Mouse (Mus musculus): Measurements from ENCODE around the gene Arntl.

- TF ChIP-seq CTCF (conservative IDR thresholded peaks at IDR 0.05; ENCODE audit: insufficient read depth, insufficient read length, low read depth, low read length) = no peak
- TF ChIP-seq POLR2A (IDR thresholded peaks at IDR 0.05; ENCODE audit: low read depth, low read length) = no peak
These were observed 42.0 kb downstream of the Arntl start for GRCm38 (mm10) chr7:113249134-113249825.
